Mouse (Mus musculus) thymus, postnatal 14 days (tissue): ENCODE data around the gene Vcam1.

ENCODE experiments used
- DNase-seq: peaks from one replicate; pipeline ENCODE4 v3.0.0; 2021

Gene Vcam1

GRCm38 (mm10) chr3:116080166-116080788, 49.2 kb downstream of the Vcam1 start:
- DNase-seq: no peak

GRCm38 (mm10) chr3:116078490-116078889, 51.0 kb downstream of the Vcam1 start:
- DNase-seq: no peak

- DNase-seq: no peak
Observed at GRCm38 (mm10) chr3:116076739-116077138, 52.7 kb downstream of the Vcam1 start.

GRCm38 (mm10) chr3:116072584-116072983, 56.9 kb downstream of the Vcam1 start:
- no peak for DNase-seq

GRCm38 (mm10) chr3:116062141-116062540, 67.3 kb downstream of the Vcam1 start:
- DNase-seq: no peak

- no peak for DNase-seq
Observed at GRCm38 (mm10) chr3:116060320-116060719, 69.2 kb downstream of the Vcam1 start.
